Mouse (Mus musculus): ENCODE measurements around the gene Epn2. TPM values are rescaled to one million over a fixed set of nuclear protein-coding genes. Genes with fewer than 3 reads are reported as not detected.
A peak's percentile ranks its signal among the peaks of the same experiment; 100 is the strongest.

The Epn2 gene
- polyA plus RNA-seq, 1 experiment: 107 TPM

GRCm38 (mm10) chr11:61553015-61553754 is 26.3 kb downstream of the Epn2 start:
- TF ChIP-seq POLR2A (IDR thresholded peaks at IDR 0.05; ENCODE audit: extremely low read depth, insufficient read depth, low read length) (no peak), CTCF (IDR thresholded peaks at IDR 0.05; ENCODE audit: extremely low read depth, insufficient read depth, low read length) (no peak)
- Histone ChIP-seq H3K27ac (ENCODE audit: insufficient read depth, low read length) (peak overlapping the region; percentile 66; the same call in 1 of the 2 replicates), H3K4me1 (ENCODE audit: control insufficient read depth, insufficient read depth, low read length) (peaks cover 29% of the 10 kb centered on the region), H3K4me3 (ENCODE audit: insufficient read depth, low read length) (no peak overlapping the region)

DNA sequence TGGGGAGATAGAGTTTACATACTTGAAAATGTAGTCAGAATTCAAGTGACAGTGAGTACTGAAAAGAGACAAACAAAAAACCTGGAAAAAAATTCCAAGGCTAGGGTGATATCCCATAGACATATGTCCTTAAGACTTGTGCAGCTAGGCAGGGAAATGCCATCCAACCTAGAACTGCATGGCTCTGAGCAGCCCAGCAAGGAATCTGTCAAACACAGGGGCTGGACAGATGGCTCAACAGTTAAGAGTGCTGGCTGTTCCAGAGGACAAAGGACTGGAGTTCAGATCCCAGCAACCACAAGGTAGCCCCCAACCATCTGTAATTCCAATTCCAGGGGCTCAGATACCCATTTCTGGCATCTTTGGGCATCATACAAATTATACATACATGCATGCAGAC is 28.9 kb downstream of the Epn2 start:
- Histone ChIP-seq H3K4me1 (ENCODE audit: control insufficient read depth, insufficient read depth, low read length) (peaks cover 28% of the 10 kb centered on the region), H3K27ac (ENCODE audit: insufficient read depth, low read length) (no peak overlapping the region), H3K4me3 (ENCODE audit: insufficient read depth, low read length) (no peak overlapping the region)
- TF ChIP-seq CTCF (IDR thresholded peaks at IDR 0.05; ENCODE audit: extremely low read depth, insufficient read depth, low read length) (no peak), POLR2A (IDR thresholded peaks at IDR 0.05; ENCODE audit: extremely low read depth, insufficient read depth, low read length) (no peak)

GRCm38 (mm10) chr11:61547710-61548109 is 31.8 kb downstream of the Epn2 start:
- H3K4me3 ChIP-seq (ENCODE audit: insufficient read depth, low read length): no peak overlapping the region
- peak overlapping the region; percentile 85; the same call in 1 of the 2 replicates for H3K27ac ChIP-seq (ENCODE audit: insufficient read depth, low read length)
- peaks cover 11% of the 10 kb centered on the region for H3K4me1 ChIP-seq (ENCODE audit: control insufficient read depth, insufficient read depth, low read length)
- no peak for TF ChIP-seq POLR2A (IDR thresholded peaks at IDR 0.05; ENCODE audit: extremely low read depth, insufficient read depth, low read length)
- no peak for TF ChIP-seq CTCF (IDR thresholded peaks at IDR 0.05; ENCODE audit: extremely low read depth, insufficient read depth, low read length)

DNA sequence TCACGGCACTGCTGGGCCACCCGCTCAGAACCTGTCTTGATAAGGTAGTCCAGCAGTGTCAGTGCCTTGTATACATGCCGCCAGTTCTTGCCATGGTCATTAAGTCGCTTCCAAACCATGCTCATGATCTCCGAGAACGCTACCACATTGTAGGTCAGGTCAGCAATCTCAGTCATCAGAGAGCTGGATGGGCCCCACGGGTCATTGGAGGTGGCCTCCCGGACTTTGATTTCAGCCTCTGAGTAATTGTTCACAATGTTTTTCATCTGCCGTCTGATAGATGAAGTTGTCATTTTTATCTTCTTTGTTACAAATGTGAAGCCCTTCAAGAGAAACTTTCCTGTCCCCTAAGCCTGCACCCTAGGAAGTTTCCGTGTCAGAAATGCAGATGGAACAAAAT is 33.0 kb downstream of the Epn2 start:
- Histone ChIP-seq H3K4me1 (ENCODE audit: control insufficient read depth, insufficient read depth, low read length) (peaks cover 5% of the 10 kb centered on the region; the same call in 1 of the 2 replicates), H3K27ac (ENCODE audit: insufficient read depth, low read length) (no peak overlapping the region), H3K4me3 (ENCODE audit: insufficient read depth, low read length) (no peak overlapping the region)
- TF ChIP-seq CTCF (IDR thresholded peaks at IDR 0.05; ENCODE audit: extremely low read depth, insufficient read depth, low read length) (no peak), POLR2A (IDR thresholded peaks at IDR 0.05; ENCODE audit: extremely low read depth, insufficient read depth, low read length) (no peak)

DNA sequence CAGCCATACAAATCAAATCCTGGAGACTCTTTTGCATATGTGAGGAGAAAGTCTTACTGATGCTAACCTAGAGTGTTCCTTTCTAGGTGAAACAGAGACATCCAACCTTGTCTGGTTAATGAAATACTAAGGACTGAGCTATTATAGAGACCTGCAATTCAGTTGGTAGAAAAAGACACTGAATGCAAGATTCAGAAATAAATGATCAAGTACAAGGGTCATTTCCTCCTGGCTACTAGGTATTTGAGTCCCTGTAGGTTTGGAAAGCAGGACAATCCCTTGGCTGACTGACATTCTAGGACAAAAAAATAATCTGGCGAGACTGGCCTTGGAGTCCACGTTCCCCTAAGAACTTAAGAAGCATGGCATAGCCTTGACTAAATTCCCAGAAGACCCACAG is 33.9 kb downstream of the Epn2 start:
- Histone ChIP-seq H3K27ac (ENCODE audit: insufficient read depth, low read length) (peak overlapping the region; percentile 79), H3K4me3 (ENCODE audit: insufficient read depth, low read length) (no peak overlapping the region), H3K4me1 (ENCODE audit: control insufficient read depth, insufficient read depth, low read length) (peaks cover 3% of the 10 kb centered on the region; the same call in 1 of the 2 replicates)
- TF ChIP-seq POLR2A (IDR thresholded peaks at IDR 0.05; ENCODE audit: extremely low read depth, insufficient read depth, low read length) (no peak), CTCF (IDR thresholded peaks at IDR 0.05; ENCODE audit: extremely low read depth, insufficient read depth, low read length) (no peak)

GRCm38 (mm10) chr11:61541106-61541505 is 38.4 kb downstream of the Epn2 start:
- TF ChIP-seq CTCF (IDR thresholded peaks at IDR 0.05; ENCODE audit: extremely low read depth, insufficient read depth, low read length) (no peak), POLR2A (IDR thresholded peaks at IDR 0.05; ENCODE audit: extremely low read depth, insufficient read depth, low read length) (no peak)
- Histone ChIP-seq H3K4me3 (ENCODE audit: insufficient read depth, low read length) (no peak overlapping the region), H3K4me1 (ENCODE audit: control insufficient read depth, insufficient read depth, low read length) (peaks cover 7% of the 10 kb centered on the region), H3K27ac (ENCODE audit: insufficient read depth, low read length) (no peak overlapping the region)

- H3K27ac ChIP-seq (ENCODE audit: insufficient read depth, low read length): no peak overlapping the region
- no peak overlapping the region for H3K4me3 ChIP-seq (ENCODE audit: insufficient read depth, low read length)
- TF ChIP-seq CTCF (IDR thresholded peaks at IDR 0.05; ENCODE audit: extremely low read depth, insufficient read depth, low read length) (no peak), POLR2A (IDR thresholded peaks at IDR 0.05; ENCODE audit: extremely low read depth, insufficient read depth, low read length) (no peak)
- peaks cover 7% of the 10 kb centered on the region for H3K4me1 ChIP-seq (ENCODE audit: control insufficient read depth, insufficient read depth, low read length)
Measured at GRCm38 (mm10) chr11:61540642-61541041, 38.8 kb downstream of the Epn2 start.

- Histone ChIP-seq H3K4me3 (ENCODE audit: insufficient read depth, low read length) (no peak overlapping the region), H3K27ac (ENCODE audit: insufficient read depth, low read length) (peak overlapping the region; percentile 83)
Measured at GRCm38 (mm10) chr11:61537362-61537761, 42.1 kb downstream of the Epn2 start.

GRCm38 (mm10) chr11:61536952-61537351 is 42.5 kb downstream of the Epn2 start:
- no peak for TF ChIP-seq CTCF (IDR thresholded peaks at IDR 0.05; ENCODE audit: extremely low read depth, insufficient read depth, low read length)
- no peak for TF ChIP-seq POLR2A (IDR thresholded peaks at IDR 0.05; ENCODE audit: extremely low read depth, insufficient read depth, low read length)
- peaks cover 12% of the 10 kb centered on the region for H3K4me1 ChIP-seq (ENCODE audit: control insufficient read depth, insufficient read depth, low read length)
- H3K27ac ChIP-seq (ENCODE audit: insufficient read depth, low read length): peak overlapping the region; percentile 56

More at GRCm38 (mm10) chr11:61537362-61537761, 42.1 kb downstream of the Epn2 start:
- H3K4me1 ChIP-seq (ENCODE audit: control insufficient read depth, insufficient read depth, low read length): peaks cover 10% of the 10 kb centered on the region
- TF ChIP-seq CTCF (IDR thresholded peaks at IDR 0.05; ENCODE audit: extremely low read depth, insufficient read depth, low read length): no peak
- TF ChIP-seq POLR2A (IDR thresholded peaks at IDR 0.05; ENCODE audit: extremely low read depth, insufficient read depth, low read length): no peak

DNA sequence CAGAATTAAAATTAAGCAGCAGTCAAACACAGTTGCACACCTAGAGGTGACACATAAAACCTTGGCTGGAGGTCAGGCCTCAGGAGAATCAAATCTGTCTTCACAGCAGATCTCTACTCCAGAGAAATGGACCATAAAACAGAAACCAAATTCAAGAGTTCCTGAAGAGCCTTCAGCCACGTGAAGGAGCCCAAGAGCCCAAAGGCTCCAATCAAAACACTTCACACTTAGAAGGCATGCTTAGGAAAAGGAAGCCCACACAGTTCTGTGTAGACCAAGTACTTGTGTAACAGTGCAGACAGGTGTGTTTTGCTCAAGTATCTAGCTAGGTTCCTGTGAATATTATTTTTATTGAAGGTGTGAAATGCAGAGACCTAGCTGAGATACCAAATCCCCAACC is 44.0 kb downstream of the Epn2 start:
- 0 out of 2 replicates have a peak overlapping the region, but pooled peaks have one; percentile 22 for H3K27ac ChIP-seq (ENCODE audit: insufficient read depth, low read length)
- TF ChIP-seq CTCF (IDR thresholded peaks at IDR 0.05; ENCODE audit: extremely low read depth, insufficient read depth, low read length): no peak
- no peak for TF ChIP-seq POLR2A (IDR thresholded peaks at IDR 0.05; ENCODE audit: extremely low read depth, insufficient read depth, low read length)
- no peak overlapping the region for H3K4me3 ChIP-seq (ENCODE audit: insufficient read depth, low read length)
- H3K4me1 ChIP-seq (ENCODE audit: control insufficient read depth, insufficient read depth, low read length): peaks cover 10% of the 10 kb centered on the region

More at GRCm38 (mm10) chr11:61536952-61537351, 42.5 kb downstream of the Epn2 start:
- no peak overlapping the region for H3K4me3 ChIP-seq (ENCODE audit: insufficient read depth, low read length)
